Mouse (Mus musculus) midbrain, postnatal 0 days (tissue): ENCODE results near the gene Fyn. TPM values are rescaled to one million over a fixed set of nuclear protein-coding genes. Genes with fewer than 3 reads are reported as not detected.

Experiments
- ATAC-seq: fragments of 200-750 bp; cut with Nextera tagmentation; 2 replicates; pipeline ENCODE4 v1.8.0; 2017; ENCODE audit warnings: moderate number of reproducible peaks, mild to moderate bottlenecking, moderate TSS enrichment, moderate library complexity; ENCODE audit not compliant: low FRiP score
- DNase-seq: peaks from one replicate; pipeline ENCODE4 v3.0.0-alpha.2; 2015; ENCODE audit warnings: low spot score
- H3K27ac ChIP-seq: fragments of 300-500 bp; sonication (generic); 2 replicates; pipeline ENCODE4 v1.5.1; 2014; ENCODE audit warnings: low read depth, mild to moderate bottlenecking, low read length, mixed read lengths
- H3K27me3 ChIP-seq: fragments of 300-500 bp; sonication (generic); 2 replicates; pipeline ENCODE4 v1.6.1; 2014; ENCODE audit warnings: low read length, control low read depth, mixed read lengths; ENCODE audit not compliant: insufficient read depth
- H3K36me3 ChIP-seq: fragments of 300-500 bp; sonication (generic); 2 replicates; pipeline ENCODE4 v1.6.1; 2014; ENCODE audit warnings: low read length, control low read depth, mixed read lengths; ENCODE audit not compliant: insufficient read depth
- H3K4me1 ChIP-seq: fragments of 300-500 bp; sonication (generic); 2 replicates; pipeline ENCODE4 v1.6.1; 2014; ENCODE audit warnings: mild to moderate bottlenecking, control low read depth, antibody characterized with exemption, low read length, mixed read lengths; ENCODE audit not compliant: insufficient read depth
- H3K4me2 ChIP-seq: fragments of 300-500 bp; sonication (generic); 2 replicates; pipeline ENCODE4 v1.6.1; 2014; ENCODE audit warnings: low read depth, mild to moderate bottlenecking, low read length, mixed read lengths; ENCODE audit not compliant: poor library complexity, severe bottlenecking
- H3K4me3 ChIP-seq: fragments of 300-500 bp; sonication (generic); 2 replicates; pipeline ENCODE4 v1.5.1; 2014; ENCODE audit warnings: low read depth, mild to moderate bottlenecking, low read length, moderate library complexity
- H3K9ac ChIP-seq: fragments of 300-500 bp; sonication (generic); replicated peaks from 2 replicates; pipeline ENCODE4 v1.6.1; 2014; ENCODE audit warnings: mild to moderate bottlenecking, low read length, moderate library complexity, mixed read lengths; ENCODE audit not compliant: poor library complexity, severe bottlenecking
- H3K9me3 ChIP-seq: fragments of 300-500 bp; sonication (generic); 2 replicates; pipeline ENCODE4 v1.6.1; 2016; ENCODE audit warnings: low read length, control low read depth
- CTCF ChIP-seq: IDR thresholded peaks from 2 replicates; pipeline ENCODE4 v1.5.1; 2016; ENCODE audit warnings: antibody characterized with exemption, mild to moderate bottlenecking
- WGBS: fragments of 180-500 bp; shearing (Covaris S2); extraction: QIAGEN DNeasy Blood & Tissue Kit; methylation state at CpG from one replicate; pipeline ENCODE4 v1.1.7; 2014; 5-methylcytosine and 5-hydroxymethylcytosine counted together
- polyA plus RNA-seq: library from polyadenylated mRNA; unstranded; fragments of >200 nt; fragmentation: Nextera tagmentation; extraction: Ambion mirVana; gene quantifications from 2 replicates; pipeline ENCODE4 v1.2.1, GENCODE M21; 2015
- total RNA-seq: library from RNA; depleted of rRNA; stranded (reverse); fragments of >200 nt; gene quantifications from 2 replicates; pipeline ENCODE4 v1.2.3, GENCODE M21; 2014

Fyn gene
- total and polyA plus RNA-seq, 2 experiments from 2014 or later, result 82.9 to 121 TPM

GRCm38 (mm10) chr10:39587973-39588746 is 219.5 kb downstream of the Fyn start:
- ATAC-seq (no peak), DNase-seq (no peak)
- H3K4me3 ChIP-seq, result no peak overlapping the region
- no peaks in the 10 kb centered on the region for H3K27me3 ChIP-seq
- no peak overlapping the region for H3K4me2 ChIP-seq
- H3K9ac ChIP-seq, result no peak overlapping the region
- WGBS, result 41% methylated on average over 8 of the region's 8 CpGs
- peaks cover 16% of the 10 kb centered on the region; the same call in 1 of the 2 replicates for H3K4me1 ChIP-seq
- no peaks in the 10 kb centered on the region for H3K9me3 ChIP-seq
- peak overlapping the region; percentile 72 for H3K27ac ChIP-seq
- H3K36me3 ChIP-seq, result no peaks in the 10 kb centered on the region
- no peak for TF ChIP-seq CTCF

- WGBS, result 77% methylated on average over 19 of the region's 19 CpGs
- no peak overlapping the region for H3K4me3 ChIP-seq
- H3K27ac ChIP-seq, result no peak overlapping the region
- DNase-seq (no peak), ATAC-seq (no peak)
- no peak overlapping the region for H3K4me2 ChIP-seq
- 0 out of 2 replicates have a peak overlapping the region, but pooled peaks have one; percentile 13 for H3K9ac ChIP-seq
- peaks cover 16% of the 10 kb centered on the region; the same call in 1 of the 2 replicates for H3K4me1 ChIP-seq
- H3K9me3 ChIP-seq, result no peaks in the 10 kb centered on the region
- H3K36me3 ChIP-seq, result no peaks in the 10 kb centered on the region
- H3K27me3 ChIP-seq, result no peaks in the 10 kb centered on the region
- TF ChIP-seq CTCF, result no peak
Measured at GRCm38 (mm10) chr10:39589765-39590546, 221.3 kb downstream of the Fyn start.

GRCm38 (mm10) chr10:39590629-39591028 is 222.0 kb downstream of the Fyn start:
- DNase-seq (no peak), ATAC-seq (no peak)
- H3K4me3 ChIP-seq, result no peak overlapping the region
- WGBS, result 83% methylated on average over 10 of the region's 10 CpGs
- H3K27ac ChIP-seq, result no peak overlapping the region
- 0 out of 2 replicates have a peak overlapping the region, but pooled peaks have one; percentile 13 for H3K9ac ChIP-seq
- H3K4me1 ChIP-seq, result peaks cover 16% of the 10 kb centered on the region; the same call in 1 of the 2 replicates
- H3K4me2 ChIP-seq, result no peak overlapping the region
- no peaks in the 10 kb centered on the region for H3K27me3 ChIP-seq
- H3K36me3 ChIP-seq, result no peaks in the 10 kb centered on the region
- H3K9me3 ChIP-seq, result no peaks in the 10 kb centered on the region
- TF ChIP-seq CTCF, result no peak

- DNase-seq (no peak), ATAC-seq (no peak)
- Histone ChIP-seq H3K4me1 (peaks cover 16% of the 10 kb centered on the region), H3K9ac (no peak overlapping the region), H3K4me2 (no peak overlapping the region), H3K27me3 (no peaks in the 10 kb centered on the region), H3K36me3 (no peaks in the 10 kb centered on the region), H3K4me3 (no peak overlapping the region), H3K9me3 (no peaks in the 10 kb centered on the region), H3K27ac (no peak overlapping the region)
- 54% methylated on average over 4 of the region's 4 CpGs for WGBS
- TF ChIP-seq CTCF, result no peak
Measured at GRCm38 (mm10) chr10:39592501-39592900, 223.8 kb downstream of the Fyn start.

- no peak overlapping the region for H3K27ac ChIP-seq
- no peak for TF ChIP-seq CTCF
- no peaks in the 10 kb centered on the region for H3K27me3 ChIP-seq
- no peak for ATAC-seq
- H3K4me1 ChIP-seq, result peaks cover 7% of the 10 kb centered on the region; the same call in 1 of the 2 replicates
- H3K4me3 ChIP-seq, result no peak overlapping the region
- no peak overlapping the region for H3K4me2 ChIP-seq
- no peaks in the 10 kb centered on the region for H3K36me3 ChIP-seq
- DNase-seq, result no peak
- H3K9ac ChIP-seq, result no peak overlapping the region
- WGBS, result 75% methylated on average over 1 of the region's 1 CpGs
- no peaks in the 10 kb centered on the region for H3K9me3 ChIP-seq
Measured at GRCm38 (mm10) chr10:39594716-39595115, 226.1 kb downstream of the Fyn start.

- H3K27me3 ChIP-seq, result no peaks in the 10 kb centered on the region
- DNase-seq (peak; percentile 29), ATAC-seq (no peak)
- no peaks in the 10 kb centered on the region for H3K36me3 ChIP-seq
- no peak overlapping the region for H3K4me2 ChIP-seq
- peaks cover 7% of the 10 kb centered on the region; the same call in 1 of the 2 replicates for H3K4me1 ChIP-seq
- H3K9ac ChIP-seq, result no peak overlapping the region
- H3K9me3 ChIP-seq, result no peaks in the 10 kb centered on the region
- 62% methylated on average over 3 of the region's 3 CpGs for WGBS
- H3K4me3 ChIP-seq, result no peak overlapping the region
- TF ChIP-seq CTCF, result no peak
- no peak overlapping the region for H3K27ac ChIP-seq
Measured at GRCm38 (mm10) chr10:39595862-39596261, 227.2 kb downstream of the Fyn start.
